Mouse (Mus musculus): Measurements from ENCODE around the gene Cep112.

Cep112 gene

DNA sequence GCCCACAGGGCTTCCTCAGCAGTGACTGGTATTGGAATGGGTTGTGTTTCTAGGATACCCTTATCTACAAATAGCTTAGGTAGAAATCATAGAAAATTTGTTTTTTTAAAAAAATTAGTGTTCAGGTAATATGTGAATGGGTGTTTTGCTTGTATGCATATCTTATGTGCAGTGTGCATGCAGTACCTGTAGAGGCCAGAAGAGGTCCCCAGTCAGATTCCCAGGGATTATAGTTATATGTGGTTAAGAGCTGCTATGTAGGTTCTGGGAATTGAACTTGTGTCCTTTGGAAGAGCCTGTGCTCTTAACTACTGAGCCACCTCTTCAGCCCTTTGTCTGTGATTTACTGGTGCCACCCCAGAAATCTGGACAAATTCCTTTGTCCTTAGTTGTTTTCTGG lies 22.2 kb downstream of the Cep112 start:
- DNase-seq (ENCODE audit: low spot score in 2 of 2) = no peak

DNA sequence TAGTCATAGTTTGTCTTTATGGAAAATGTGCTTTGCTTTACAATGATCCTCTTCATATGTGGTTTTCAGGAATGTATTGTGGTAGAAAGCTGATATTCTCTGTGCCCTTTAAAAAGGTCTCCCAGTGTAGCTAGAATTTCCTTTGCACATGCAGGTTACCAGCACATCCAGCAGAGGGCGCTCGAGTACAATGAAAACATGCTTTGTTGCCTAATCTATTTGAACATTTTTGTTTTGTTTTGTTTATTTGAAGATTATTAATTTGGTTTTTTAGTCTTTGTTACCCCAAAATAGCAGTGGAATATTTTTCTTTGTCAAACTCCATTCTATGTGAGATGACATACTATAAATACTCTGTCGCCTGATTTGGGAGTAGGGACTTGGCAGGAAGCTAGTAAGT lies 24.8 kb downstream of the Cep112 start:
- peak; percentile 19 to 51 for DNase-seq (ENCODE audit: low spot score in 2 of 2)

DNA sequence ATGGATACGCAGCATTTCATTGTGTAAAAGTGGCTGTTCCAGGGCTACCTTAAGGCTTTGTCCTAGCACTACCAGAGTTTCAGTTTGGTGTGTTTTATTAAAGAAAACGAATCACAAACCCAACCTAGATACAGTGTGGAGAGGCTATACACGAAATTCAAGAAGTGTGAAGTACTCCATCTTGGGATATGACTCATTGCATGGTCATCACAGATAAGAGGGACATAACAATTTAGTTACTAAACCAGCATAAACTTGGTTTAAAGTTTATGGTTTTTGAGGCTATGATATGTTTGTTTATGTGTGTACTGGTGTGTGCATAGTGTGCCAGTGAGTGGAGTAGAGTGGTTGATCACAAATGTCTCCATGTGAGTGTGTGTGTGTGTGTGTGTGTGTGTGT lies 34.6 kb downstream of the Cep112 start:
- no peak for DNase-seq (ENCODE audit: low spot score in 2 of 2)

- no peak for DNase-seq (ENCODE audit: low spot score in 2 of 2)
Observed at GRCm38 (mm10) chr11:108464138-108464537, 39.1 kb downstream of the Cep112 start.

- no peak for DNase-seq (ENCODE audit: low spot score in 2 of 2)
Observed at GRCm38 (mm10) chr11:108464715-108465301, 39.8 kb downstream of the Cep112 start.

- no peak for DNase-seq (ENCODE audit: low spot score in 2 of 2)
Observed at GRCm38 (mm10) chr11:108475738-108476137, 50.7 kb downstream of the Cep112 start.

DNA sequence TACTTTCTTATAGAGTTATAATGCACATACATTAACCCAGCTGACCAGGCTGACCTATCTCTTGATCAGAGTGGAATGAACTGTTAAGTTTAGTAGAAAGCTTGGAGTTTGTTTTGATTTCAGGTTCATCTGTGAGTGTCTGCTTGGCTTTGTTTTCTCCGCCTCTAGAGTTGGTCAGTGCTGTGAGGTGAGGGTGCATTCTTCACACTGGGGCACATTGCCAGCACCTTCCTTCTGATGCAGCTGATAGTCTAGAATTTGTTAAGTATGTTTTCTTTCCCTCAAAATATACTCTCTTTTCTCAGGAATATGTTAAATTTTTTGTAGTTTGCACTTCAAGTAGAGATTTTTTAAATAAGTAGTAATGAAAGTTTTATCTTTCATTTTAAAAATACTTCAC lies 51.2 kb downstream of the Cep112 start:
- no peak for DNase-seq (ENCODE audit: low spot score in 2 of 2)

GRCm38 (mm10) chr11:108483976-108484375 lies 59.0 kb downstream of the Cep112 start:
- no peak for DNase-seq (ENCODE audit: low spot score in 2 of 2)

- DNase-seq (ENCODE audit: low spot score in 2 of 2) = no peak
Observed at GRCm38 (mm10) chr11:108488256-108488655, 63.3 kb downstream of the Cep112 start.

DNA sequence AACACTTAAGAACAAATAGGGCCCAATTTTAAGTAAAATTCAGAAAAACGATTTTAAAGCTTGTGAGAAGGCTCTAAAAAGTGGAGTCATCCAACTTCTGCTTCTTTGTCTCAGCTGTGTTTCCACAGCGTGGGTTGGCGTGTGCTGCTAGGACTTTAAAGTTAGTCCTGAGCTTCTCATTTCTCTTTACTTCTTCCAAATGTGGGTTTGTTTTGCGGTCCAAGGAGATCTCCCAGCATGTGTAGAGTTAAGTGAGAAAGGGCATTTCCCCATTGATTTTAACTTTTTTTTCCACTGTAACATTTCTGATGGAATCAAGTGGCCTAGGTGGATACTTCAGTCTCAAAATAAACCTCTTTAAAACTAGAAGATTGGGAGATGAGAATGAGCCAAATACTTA lies 64.9 kb downstream of the Cep112 start:
- DNase-seq (ENCODE audit: low spot score in 2 of 2) = no peak

DNA sequence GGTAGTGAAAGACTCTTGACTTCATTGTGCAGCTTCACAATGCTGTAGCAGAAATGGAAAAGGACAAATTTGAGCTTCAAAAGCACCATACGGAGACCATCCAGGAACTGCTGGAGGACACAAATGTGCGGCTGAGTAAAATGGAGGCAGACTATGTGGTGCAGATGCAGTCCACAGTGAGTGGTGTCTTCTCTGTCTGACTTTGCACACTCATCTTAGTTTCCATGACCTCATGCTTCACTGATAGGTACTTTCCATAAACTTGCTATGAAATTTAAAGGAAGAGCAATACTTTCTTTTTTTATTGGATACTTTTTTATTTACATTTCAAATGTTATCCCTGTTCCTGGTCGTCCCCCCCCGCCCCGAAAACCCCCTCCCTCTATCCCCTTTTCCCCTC lies 83.2 kb downstream of the Cep112 start:
- no peak for DNase-seq (ENCODE audit: low spot score in 2 of 2)

DNA sequence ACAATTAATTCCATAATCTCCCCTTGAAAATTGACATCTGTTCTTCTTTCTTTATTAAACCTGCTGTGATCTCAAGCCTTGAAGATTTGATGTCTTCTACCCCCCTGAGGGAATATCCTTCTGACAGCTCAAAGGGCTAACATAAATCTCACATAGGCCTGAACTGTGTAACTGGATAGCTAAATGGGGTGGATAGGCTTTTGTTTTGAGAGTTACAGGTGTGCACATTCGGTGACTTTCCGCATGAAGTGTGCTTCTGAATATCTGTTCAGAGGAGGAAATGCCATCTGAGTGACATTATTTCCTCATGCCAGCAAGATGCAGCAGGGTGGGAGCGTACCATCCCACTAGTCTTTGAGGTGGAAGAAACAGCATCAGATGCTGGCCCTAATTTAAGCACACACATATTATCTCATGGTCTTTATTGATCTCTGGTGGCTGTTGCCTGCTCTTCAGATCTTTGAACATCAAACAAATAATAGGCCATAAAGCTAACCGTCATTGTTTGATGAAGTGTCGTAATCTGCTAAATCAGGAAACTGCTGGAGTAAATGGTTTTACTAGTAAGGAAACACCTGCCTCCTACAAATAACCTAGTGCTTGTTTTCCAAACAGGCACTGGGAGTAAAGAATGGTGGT lies 102.9 kb downstream of the Cep112 start:
- DNase-seq (ENCODE audit: low spot score in 2 of 2) = no peak

- no peak for DNase-seq (ENCODE audit: low spot score in 2 of 2)
Observed at GRCm38 (mm10) chr11:108532901-108533300, 107.9 kb downstream of the Cep112 start.

GRCm38 (mm10) chr11:108534014-108534413 lies 109.0 kb downstream of the Cep112 start:
- no peak for DNase-seq (ENCODE audit: low spot score in 2 of 2)

GRCm38 (mm10) chr11:108552997-108553622 lies 128.1 kb downstream of the Cep112 start:
- no peak for DNase-seq (ENCODE audit: low spot score in 2 of 2)

DNA sequence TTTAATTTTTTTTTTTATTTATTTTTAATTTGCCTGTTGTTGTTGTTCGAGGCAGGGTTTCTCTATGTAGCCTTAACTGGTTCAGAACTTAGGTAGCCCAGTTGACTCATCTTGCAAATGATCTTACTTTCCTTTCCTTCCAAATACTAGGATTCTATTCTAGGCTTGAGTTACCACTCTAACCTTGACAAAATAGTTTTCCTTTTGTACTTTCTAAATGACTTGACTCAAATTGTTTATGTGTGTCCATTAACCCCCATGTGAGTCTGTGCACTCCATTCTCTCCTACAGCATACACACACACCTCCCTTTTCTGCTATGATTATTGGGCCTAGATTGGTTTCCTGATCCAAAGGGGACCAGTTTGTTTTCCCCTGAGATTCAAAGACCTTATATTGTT lies 128.9 kb downstream of the Cep112 start:
- no peak for DNase-seq (ENCODE audit: low spot score in 2 of 2)

DNA sequence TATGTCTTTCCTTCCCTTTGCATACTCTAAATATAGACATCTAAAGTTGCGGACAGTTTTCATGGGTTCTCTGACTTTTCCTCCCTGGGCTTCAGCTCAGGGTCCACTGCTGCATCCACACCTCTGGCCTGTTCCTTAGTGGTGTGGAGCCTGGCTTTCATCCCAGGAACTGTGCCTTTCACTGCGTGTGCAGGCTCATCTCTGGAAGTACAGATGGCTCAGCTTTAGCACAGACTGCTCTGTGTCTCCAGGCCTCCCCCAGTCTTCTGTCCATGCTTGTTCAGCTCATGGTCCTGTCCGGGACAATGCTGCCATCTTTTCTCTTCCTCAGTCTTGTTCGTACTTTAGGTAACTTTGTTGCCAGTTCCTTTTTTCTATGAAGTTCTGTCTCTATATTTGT lies 133.6 kb downstream of the Cep112 start:
- DNase-seq (ENCODE audit: low spot score in 2 of 2) = no peak

DNA sequence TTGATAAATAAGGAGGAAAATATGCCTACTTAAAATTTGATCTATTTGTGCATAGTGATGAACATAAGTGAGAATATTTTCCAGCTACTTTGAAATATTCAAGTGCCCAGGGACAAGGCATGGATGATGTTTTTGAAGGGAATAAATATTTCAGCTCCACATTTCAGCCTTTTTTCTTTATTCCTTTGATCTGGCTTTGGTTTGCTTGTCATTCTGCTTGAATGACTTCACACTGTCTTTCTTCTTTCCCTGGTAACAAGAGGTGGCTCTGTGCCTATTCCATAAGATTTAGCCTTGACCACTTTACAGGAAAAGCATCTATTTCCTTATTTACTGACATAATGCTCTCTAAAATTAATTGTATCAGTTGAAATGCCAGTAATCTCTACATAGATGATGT lies 134.5 kb downstream of the Cep112 start:
- no peak for DNase-seq (ENCODE audit: low spot score in 2 of 2)

GRCm38 (mm10) chr11:108562076-108562475 lies 137.1 kb downstream of the Cep112 start:
- DNase-seq (ENCODE audit: low spot score in 2 of 2) = no peak

DNA sequence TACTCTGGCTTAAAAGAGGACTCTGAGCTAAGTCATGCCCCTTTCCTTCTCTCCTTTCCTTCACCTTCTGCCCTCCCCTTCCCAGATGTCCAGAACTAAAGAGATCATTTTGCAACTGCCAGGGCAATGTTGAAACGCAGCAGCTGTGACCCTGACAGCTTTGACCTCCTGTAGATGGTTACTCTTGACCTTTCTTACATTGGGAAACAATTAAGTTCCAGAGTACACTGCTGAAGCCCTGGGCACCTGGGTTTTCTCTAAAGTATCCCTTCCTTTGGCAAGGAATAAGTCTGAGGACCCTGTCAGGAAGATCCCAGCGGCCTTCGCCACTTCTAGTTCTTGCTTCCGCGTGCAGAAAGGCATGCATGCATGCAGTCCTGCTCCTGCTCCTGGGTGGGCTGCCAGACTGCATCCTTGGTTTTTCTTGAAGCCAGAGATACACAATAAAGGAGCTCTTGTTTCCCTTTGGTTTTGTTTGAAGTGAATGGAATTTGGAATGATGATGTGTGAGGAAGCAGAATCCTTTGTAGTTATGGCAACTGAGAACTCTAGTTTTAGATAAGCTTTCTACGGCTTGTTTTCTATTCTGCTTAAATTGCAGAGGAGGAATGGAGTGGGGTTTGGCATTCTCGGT lies 161.7 kb downstream of the Cep112 start:
- DNase-seq (ENCODE audit: low spot score in 2 of 2) = no peak

GRCm38 (mm10) chr11:108593207-108593958 lies 168.4 kb downstream of the Cep112 start:
- no peak for DNase-seq (ENCODE audit: low spot score in 2 of 2)

- DNase-seq (ENCODE audit: low spot score in 2 of 2) = no peak
Observed at GRCm38 (mm10) chr11:108593959-108594579, 169.1 kb downstream of the Cep112 start.
